Mouse (Mus musculus) megakaryocyte-erythroid progenitor cell, adult 5-6 weeks (primary cell): ENCODE data around the gene Slc38a4. TPM values are rescaled to one million over a fixed set of nuclear protein-coding genes. Genes with fewer than 3 reads are reported as not detected.

Source experiments
- ATAC-seq: replicated peaks from 2 replicates; pipeline ENCODE4 v1.8.0; 2016; ENCODE audit warnings: mild to moderate bottlenecking, inconsistent platforms; ENCODE audit not compliant: severe bottlenecking, poor library complexity, low FRiP score, low TSS enrichment
- total RNA-seq, 2 experiments: library from RNA; stranded (forward) in 1 of 2; stranded (reverse) in 1 of 2; fragments of 200-1000, 215-1000 nt in 1 of 2; fragments of >200 nt in 1 of 2; fragmentation: Nextera tagmentation in 1 of 2; gene quantifications; 2 replicates each; pipeline ENCODE4 v1.2.3; 2014 to 2017

Gene Slc38a4
- total RNA-seq, 2 experiments from 2014 or later = not detected

DNA sequence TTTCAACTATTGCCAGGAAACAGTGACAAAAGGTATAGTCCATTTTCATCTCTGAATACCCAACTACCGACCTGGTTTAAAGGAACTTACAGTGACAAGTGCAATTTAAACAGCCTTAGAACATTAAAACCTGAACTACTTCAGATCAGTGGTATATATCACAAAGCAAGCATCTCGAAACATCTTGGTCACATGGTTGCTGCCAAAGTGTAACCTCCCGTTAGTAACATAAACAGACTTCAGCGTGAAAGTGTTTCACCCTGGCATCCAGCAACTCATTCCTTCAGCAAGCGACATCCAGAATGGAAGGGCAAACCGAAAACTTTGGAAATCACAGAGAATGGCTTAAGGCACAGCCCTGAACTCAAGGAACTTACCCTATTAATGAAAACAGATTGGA is 29.1 kb downstream of the Slc38a4 start:
- no peak for ATAC-seq

GRCm38 (mm10) chr15:97022764-97023163 is 33.0 kb downstream of the Slc38a4 start:
- ATAC-seq = no peak

DNA sequence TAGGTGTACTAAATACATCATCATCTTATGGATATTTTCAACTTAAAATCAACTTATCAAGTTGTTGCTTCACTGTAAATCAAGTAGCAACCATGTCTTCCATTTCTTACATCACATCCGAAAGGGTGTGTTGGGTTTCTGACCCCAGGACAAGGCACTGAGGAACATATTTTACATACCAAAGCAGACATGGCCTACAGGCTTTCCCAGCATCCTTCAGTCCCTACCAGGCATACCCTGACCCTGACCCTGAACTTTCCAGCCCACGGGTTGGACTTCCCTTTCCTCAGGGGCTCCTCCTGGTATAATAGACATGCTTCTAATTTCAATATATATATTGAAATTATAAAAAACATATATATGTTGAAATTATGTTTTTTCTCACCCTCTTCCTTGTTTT is 33.5 kb downstream of the Slc38a4 start:
- ATAC-seq = no peak

DNA sequence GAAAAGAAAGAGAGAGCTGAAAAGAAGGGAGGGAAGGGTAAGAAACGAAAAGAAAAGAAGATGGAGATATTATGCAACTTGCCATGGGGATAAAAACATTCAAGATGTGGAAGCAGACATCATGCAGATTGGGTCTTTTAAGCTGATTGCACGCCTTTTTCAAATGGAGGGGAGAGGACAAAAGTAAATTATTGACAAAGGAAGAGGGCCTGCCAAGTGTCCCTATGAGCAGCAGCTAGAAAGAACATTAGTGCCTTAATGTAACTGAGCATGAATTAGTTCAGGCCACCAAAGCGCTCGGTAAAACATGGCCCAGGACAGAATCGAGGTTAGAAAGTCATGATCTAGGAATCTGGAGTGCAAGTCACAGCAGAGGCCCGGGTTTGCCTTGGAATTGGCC is 35.5 kb downstream of the Slc38a4 start:
- ATAC-seq = no peak

- no peak for ATAC-seq
Observed at GRCm38 (mm10) chr15:97019323-97019722, 36.4 kb downstream of the Slc38a4 start.

DNA sequence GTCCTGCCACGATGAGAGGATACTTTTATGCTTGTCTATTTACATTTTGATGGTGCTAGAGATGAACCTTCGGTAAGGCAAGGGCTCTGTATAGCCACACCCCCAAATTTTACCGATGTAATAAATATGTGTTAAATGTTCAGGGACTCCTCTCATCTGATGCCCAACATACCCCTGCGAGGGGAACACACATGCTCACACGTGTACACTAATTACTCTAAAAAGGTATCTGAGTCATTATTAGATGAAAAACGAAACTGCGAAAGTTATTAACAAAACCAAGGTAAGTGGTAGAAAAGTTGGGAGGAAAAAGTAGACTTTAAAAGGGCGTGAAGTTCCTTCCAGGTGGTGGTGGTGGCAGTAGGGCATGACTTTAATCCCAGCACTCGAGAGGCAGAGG is 38.6 kb downstream of the Slc38a4 start:
- no peak for ATAC-seq

- no peak for ATAC-seq
Observed at GRCm38 (mm10) chr15:97015036-97015596, 40.6 kb downstream of the Slc38a4 start.

DNA sequence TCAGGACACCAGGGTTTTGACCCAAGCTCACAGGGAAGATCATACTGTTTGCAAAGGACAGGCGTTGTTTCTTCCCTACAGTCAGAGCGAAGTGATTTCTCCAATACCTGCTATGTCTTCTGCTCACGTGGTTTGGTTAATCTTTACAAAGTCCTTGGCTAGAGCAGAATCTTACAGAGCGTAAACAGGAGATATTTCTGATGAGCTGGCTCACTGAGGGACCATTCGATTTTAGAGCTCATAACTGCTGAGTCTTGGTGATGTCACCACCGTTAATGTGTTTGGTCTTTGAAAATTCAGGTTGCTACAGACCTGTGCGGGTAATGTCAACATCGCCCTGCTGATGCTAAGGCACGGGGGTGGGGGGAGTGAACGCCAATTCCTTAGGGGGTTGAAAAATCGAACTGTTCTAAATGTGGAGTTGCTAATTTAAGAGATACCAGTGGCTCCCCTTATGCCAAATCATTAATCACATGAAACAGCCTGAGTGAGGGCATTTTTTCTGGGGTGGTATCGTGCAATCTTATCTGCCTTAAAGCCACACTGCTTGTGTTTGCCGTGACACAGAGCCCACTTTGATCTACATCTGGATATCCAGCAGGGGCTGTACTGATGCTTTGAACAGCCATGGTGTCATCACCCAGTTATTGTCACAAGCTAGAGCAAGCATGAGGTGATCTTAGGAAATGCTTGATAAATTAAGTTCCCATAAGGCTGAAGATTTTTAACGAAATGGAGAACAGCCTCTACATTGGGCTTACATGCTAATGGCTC is 44.0 kb downstream of the Slc38a4 start:
- ATAC-seq = no peak

GRCm38 (mm10) chr15:97009271-97009670 is 46.5 kb downstream of the Slc38a4 start:
- no peak for ATAC-seq

DNA sequence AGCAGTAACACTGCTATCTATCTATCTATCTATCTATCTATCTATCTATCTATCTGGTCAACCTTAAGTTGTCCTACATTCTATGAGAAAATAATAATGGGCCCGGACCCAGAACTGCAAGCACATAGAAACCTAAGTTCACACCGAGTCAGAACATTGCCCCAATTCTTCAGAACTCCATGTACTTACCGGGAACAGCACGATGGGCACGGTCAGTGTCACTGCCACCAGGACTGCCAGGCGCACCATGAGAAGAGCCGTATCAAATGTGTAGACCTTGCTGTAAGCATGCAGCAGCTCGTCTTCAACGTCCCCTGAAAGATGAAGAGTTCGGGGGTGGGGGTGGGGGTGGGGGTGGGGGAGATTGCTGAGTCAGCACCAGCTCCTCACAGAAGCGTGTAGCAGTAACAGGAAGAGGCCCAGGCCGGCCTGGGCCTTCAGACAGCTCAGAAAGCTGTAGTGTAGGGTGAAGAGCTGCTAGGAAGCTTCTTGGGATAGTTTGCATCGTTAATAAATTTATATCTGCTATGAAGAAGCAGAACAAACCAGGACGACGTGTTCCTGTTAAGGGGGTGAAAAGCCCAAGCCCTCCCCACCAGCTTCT is 50.0 kb downstream of the Slc38a4 start:
- ATAC-seq = no peak

DNA sequence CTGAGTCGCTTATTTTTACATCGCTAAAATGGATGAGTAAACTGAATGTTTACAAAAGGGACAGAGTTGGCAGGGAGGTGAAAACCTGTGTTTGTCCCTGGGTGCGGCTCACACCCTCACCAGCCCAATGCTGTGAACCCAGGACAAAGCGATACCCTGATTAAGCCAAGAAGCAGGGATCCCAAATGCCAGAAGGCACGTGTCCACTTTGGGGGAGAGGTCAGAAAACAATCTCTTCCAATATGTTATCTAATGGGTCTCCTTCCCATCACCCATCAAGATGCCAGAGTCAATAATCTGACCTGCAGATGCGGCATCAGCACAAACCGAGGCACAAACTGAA is 51.3 kb downstream of the Slc38a4 start:
- no peak for ATAC-seq

- no peak for ATAC-seq
Observed at GRCm38 (mm10) chr15:97003851-97004524, 51.8 kb downstream of the Slc38a4 start.

DNA sequence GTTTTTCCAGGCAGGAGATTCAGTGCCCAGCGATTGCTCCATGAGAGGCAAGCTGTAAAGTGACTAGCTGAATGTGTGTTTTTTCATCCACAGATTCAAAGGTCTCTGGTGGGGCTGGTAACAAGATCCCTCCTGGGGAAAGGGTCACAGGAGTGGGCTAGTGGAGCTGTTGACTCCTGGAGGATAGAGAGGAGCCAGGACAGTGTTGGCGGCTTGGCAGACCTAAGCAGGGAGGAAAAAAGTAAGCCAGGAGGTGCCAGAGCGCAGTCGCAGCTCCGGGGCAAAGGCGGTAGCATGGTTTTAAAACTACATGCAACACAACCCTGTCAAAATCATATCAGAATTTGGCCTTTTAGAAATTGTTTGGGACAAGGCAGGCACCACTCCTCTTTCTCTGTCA is 52.6 kb downstream of the Slc38a4 start:
- ATAC-seq = no peak

- ATAC-seq = no peak
Observed at GRCm38 (mm10) chr15:97002752-97003151, 53.0 kb downstream of the Slc38a4 start.

DNA sequence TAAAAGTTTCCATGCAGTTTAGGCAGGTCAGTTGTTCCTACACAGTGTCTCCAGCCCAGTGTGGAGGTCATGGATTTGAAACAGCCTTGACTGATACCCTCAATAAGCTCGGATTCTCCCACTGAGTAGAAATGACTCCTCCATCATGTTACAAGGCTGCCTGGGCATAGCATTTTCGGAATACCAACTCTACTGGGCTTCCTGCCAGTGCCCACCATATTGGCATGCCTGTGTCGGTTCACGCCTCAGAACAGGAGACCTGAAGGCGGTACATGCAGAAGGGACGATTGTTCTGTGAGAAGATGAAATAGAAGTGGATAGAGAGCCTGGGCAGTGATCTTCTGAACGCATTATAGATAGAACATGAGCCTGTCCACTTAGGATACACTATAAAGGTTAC is 53.9 kb downstream of the Slc38a4 start:
- no peak for ATAC-seq

DNA sequence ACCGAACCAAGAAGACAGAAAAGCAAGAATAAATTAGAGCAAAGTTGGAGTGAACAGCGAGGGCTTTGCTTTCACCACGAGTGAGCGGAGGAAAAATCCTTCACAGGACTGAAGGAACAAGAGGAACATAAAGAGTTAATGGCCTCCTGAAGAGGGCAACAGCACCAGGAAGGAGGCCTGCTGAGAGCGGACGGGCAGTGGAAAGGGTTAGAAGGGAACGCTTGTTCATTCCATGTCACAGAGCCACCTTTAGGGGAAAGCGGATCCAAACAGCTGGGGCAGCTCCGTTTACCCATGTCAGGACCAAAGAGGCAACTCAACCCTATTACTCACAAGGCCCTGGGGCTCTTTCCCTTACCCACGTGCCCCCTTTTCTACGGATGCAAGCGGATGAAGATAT is 54.3 kb downstream of the Slc38a4 start:
- ATAC-seq = no peak

DNA sequence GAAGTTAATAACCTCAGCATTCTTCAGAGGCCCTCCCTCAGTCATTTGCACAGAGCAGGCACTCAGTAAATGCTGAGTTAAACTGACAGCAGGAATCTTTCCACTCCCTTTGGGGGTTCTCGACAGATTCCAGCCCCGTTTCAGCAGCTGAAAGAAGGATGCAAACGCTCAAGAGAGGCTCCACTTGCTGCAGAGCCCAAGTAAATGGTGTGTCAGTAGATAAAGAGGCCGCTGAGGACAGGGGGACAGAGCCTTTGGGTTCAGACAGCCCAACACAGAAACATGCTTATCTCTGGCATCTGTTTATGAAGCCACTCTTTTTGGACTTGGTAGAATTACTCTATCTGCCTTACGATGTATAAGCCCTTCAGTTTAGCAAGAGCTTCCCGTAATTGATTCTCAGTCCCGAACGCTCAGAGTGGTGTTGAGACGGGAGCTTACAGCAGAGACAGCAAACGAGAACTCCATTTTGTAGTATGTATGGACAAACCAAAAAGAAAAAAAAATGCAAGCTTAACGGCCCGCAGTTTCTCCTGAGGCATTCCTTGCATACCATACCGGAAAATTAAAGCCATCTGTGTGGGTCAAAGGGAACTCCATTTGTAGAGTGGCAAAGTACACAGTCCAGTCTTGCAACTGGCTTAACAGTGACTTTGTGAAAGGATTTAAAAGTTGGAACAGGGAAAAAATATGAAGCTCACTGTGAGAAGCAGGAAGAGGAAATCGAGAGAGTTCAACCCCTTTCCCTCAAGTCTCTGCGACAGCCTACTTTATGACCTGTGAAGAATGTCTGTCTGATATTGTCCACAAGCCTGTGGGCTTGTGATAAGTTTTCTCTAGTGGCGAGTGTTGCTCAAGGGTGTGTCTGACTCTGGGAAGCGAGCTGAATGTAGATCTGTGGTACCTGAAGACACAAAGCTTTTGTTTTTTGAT is 55.2 kb downstream of the Slc38a4 start:
- ATAC-seq = no peak

- no peak for ATAC-seq
Observed at GRCm38 (mm10) chr15:96999401-96999800, 56.4 kb downstream of the Slc38a4 start.

DNA sequence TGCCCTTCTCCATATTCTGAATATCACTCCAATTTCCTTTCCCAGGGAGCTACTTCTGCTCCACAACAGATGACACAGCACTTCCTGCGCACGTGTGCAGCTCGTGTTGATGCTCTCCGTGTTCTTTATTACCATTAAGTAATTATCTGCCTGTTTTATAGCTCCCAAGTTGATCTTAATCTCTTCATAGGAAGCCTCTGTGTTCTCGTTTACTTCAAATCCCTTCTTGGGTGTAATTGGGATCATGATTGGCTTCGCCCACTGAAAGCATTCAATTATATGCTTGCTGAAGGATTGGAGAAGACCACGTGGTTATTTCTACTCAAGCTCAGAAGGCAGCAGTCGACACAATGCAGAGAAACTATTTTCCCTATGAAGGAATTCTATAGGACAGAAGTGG is 70.1 kb downstream of the Slc38a4 start:
- ATAC-seq = no peak
